Mouse (Mus musculus): ENCODE results near the gene Gipc2.

DNA sequence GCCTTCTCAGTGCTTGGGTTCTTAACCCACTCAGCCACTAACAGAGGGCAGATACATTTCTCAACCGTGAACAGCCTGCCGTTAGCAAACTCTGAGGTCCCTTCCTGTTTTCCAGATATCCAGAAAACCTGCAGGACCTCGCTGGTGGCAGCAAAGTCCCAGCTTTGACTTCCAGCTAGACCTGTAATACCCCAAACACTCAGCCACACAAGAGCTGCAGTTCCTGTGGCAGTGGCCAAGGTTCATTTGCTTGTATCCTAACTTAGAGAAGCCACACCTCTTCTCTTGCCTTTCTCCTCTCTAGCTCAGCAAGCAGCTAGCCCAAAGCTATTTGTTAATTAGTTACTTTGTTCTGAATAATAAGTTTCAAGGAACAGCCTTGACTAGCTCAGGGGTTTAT lies 16.2 kb downstream of the Gipc2 start:
- TF ChIP-seq CTCF (IDR thresholded peaks at IDR 0.05; ENCODE audit: borderline replicate concordance, insufficient read depth, low read length) (no peak), POLR2A (IDR thresholded peaks at IDR 0.05; ENCODE audit: low read depth, low read length) (no peak)

Data from embryonic fibroblast, embryonic 13.5 days (primary cell).